17 mouse cellular contexts compared by ENCODE assay signal in genomic region chr7:143475876-143476275, GRCm38 (mm10). TPM values are rescaled to one million over a fixed set of nuclear protein-coding genes. Genes with fewer than 3 reads are reported as not detected.
DNase-seq lines count a peak whose midpoint lies in the region; ATAC-seq and TF ChIP-seq lines count a peak whose summit lies in the region.
"Had no signal": no experiment of that assay in that cellular context is flagged by ENCODE, and none has a peak within 500 bp of the region (broad histone marks: within the 10 kb centered on the region; RNA-seq: fewer than 3 reads in every experiment).

No protein-coding gene starts in this region.

- no peak for TF ChIP-seq POLR2A in small intestine, adult 2 months (IDR thresholded peaks at IDR 0.05; ENCODE audit: low read depth, low read length)

- DNase-seq in adrenal gland, adult (ENCODE audit: inconsistent age in 2 of 2, low spot score in 1 of 2), result peak; percentile 55 to 75
- DNase-seq in adrenal gland, postnatal 4 days (ENCODE audit: low spot score in 2 of 2), result no peak
- peak; percentile 44 for DNase-seq in adrenal gland, postnatal 25 days
- DNase-seq in kidney, postnatal 0 days (ENCODE audit: low spot score), result no peak
- no peak for DNase-seq in layer of hippocampus, postnatal 25 days (ENCODE audit: extremely low spot score in 1 of 2, low spot score in 1 of 2)
- no peak for DNase-seq in T-cell, adult 2 months (ENCODE audit: low spot score)
- DNase-seq: cerebellum, postnatal 25 days; right cerebral cortex, postnatal 4 days had no signal

- no peak overlapping the region for H3K9ac ChIP-seq in kidney, postnatal 0 days (ENCODE audit: low read depth, low read length)
- H3K9ac ChIP-seq: forebrain, embryonic 12.5 days; liver, embryonic 14.5 days had no signal

- H3K4me3 ChIP-seq in kidney, postnatal 0 days (replicated peaks; ENCODE audit: low read depth, low read length), result no peak overlapping the region
- peak overlapping the region; percentile 25 for H3K4me3 ChIP-seq in small intestine, adult 2 months (ENCODE audit: low read depth, low read length)
- H3K4me3 ChIP-seq: forebrain, embryonic 12.5 days; myocyte had no signal

- peak; percentile 72 for ATAC-seq in kidney, postnatal 0 days (replicated peaks; ENCODE audit: low FRiP score, low read depth)
- ATAC-seq in monocyte, adult 5-6 weeks (replicated peaks; ENCODE audit: insufficient number of reproducible peaks, low FRiP score, low TSS enrichment, poor library complexity, severe bottlenecking), result no peak

- peak overlapping the region; percentile 50; the same call in 1 of the 2 replicates for H3K27ac ChIP-seq in kidney, postnatal 0 days
- peak overlapping the region; percentile 56 for H3K27ac ChIP-seq in small intestine, adult 2 months (ENCODE audit: insufficient read depth, low read depth, low read length)
- H3K27ac ChIP-seq: forebrain, embryonic 12.5 days; liver, embryonic 14.5 days had no signal

- H3K27me3 ChIP-seq in kidney, postnatal 0 days (ENCODE audit: insufficient read depth, low read length), result no peaks in the 10 kb centered on the region
- H3K27me3 ChIP-seq in small intestine, adult 2 months (ENCODE audit: control insufficient read depth, insufficient read depth, low read length), result peaks cover 3% of the 10 kb centered on the region; the same call in 1 of the 2 replicates

- WGBS in kidney, postnatal 0 days, result 57% methylated on average over 11 of the region's 11 CpGs
- WGBS in small intestine, adult 2 months, result 25% methylated on average over 11 of the region's 11 CpGs

- H3K36me3 ChIP-seq in kidney, postnatal 0 days (ENCODE audit: insufficient read depth, low read length), result no peaks in the 10 kb centered on the region
- H3K36me3 ChIP-seq in small intestine, adult 2 months (ENCODE audit: control insufficient read depth, insufficient read depth, low read length), result no peaks in the 10 kb centered on the region
- H3K36me3 ChIP-seq: forebrain, embryonic 12.5 days had no signal

- no peak overlapping the region for H3K4me2 ChIP-seq in kidney, postnatal 0 days (ENCODE audit: low read length)
- H3K4me2 ChIP-seq: forebrain, embryonic 12.5 days had no signal

- no peaks in the 10 kb centered on the region for H3K4me1 ChIP-seq in kidney, postnatal 0 days (replicated peaks; ENCODE audit: insufficient read depth, low read length)
- H3K4me1 ChIP-seq in small intestine, adult 2 months (ENCODE audit: control insufficient read depth, insufficient read depth, insufficient read length, low read length), result peaks cover 28% of the 10 kb centered on the region
- H3K4me1 ChIP-seq: forebrain, embryonic 12.5 days had no signal

- no peak for TF ChIP-seq CTCF in kidney, postnatal 0 days (IDR thresholded peaks at IDR 0.05; ENCODE audit: low read depth)
- TF ChIP-seq CTCF in small intestine, adult 2 months (IDR thresholded peaks at IDR 0.05; ENCODE audit: extremely low read depth, insufficient read length, insufficient replicate concordance, low read depth, low read length), result no peak

- no peaks in the 10 kb centered on the region for H3K9me3 ChIP-seq in kidney, postnatal 0 days (replicated peaks; ENCODE audit: low read length)
- H3K9me3 ChIP-seq: forebrain, embryonic 12.5 days had no signal

RNA-seq across cellular contexts. Expression of gene Slc22a18, which starts 2.3 kb away (rescaled TPM):
- 1 to 10 TPM; 5.5 to 7.0 TPM for total RNA-seq in adrenal gland, postnatal 4 days (2021)
- total RNA-seq in adrenal gland, postnatal 25 days (2021), result 1.2 and 1.4 TPM in 2 replicates
- 22.1 and 22.7 TPM in 2 replicates for polyA plus RNA-seq in kidney, postnatal 0 days (2015; fragmentation: Nextera tagmentation; extraction: Ambion mirVana)
- polyA plus RNA-seq in small intestine, adult 2 months (2012; rRNA removed), result 249 and 251 TPM in 2 replicates
- under 1 TPM in 1 of 2 experiments, not detected in 1; 0.20 TPM for total RNA-seq in layer of hippocampus, postnatal 25 days (2021)
- 1.3 TPM in 1 of 3 replicates, not detected in the others for total RNA-seq in monocyte, adult 5-6 weeks (2017)

RNA-seq across cellular contexts. Expression of gene Cdkn1c, which starts 15.0 kb away (rescaled TPM):
- total RNA-seq in adrenal gland, postnatal 4 days (2021), result 1,000 to 10,000 TPM; 1,384 to 1,531 TPM
- 669 and 905 TPM in 2 replicates for total RNA-seq in adrenal gland, postnatal 25 days (2021)
- 498 and 594 TPM in 2 replicates for polyA plus RNA-seq in kidney, postnatal 0 days (2015; fragmentation: Nextera tagmentation; extraction: Ambion mirVana)
- 8.7 and 9.6 TPM in 2 replicates for polyA plus RNA-seq in small intestine, adult 2 months (2012; rRNA removed)
- 1 to 10 TPM; 6.8 to 8.7 TPM for total RNA-seq in layer of hippocampus, postnatal 25 days (2021)
- 3.5 to 20.8 TPM (median 3.8 TPM) in 3 replicates for total RNA-seq in monocyte, adult 5-6 weeks (2017)

RNA-seq across cellular contexts. Expression of gene Phlda2, which starts 27.1 kb away (rescaled TPM):
- 1 to 10 TPM; 2.9 to 5.6 TPM for total RNA-seq in adrenal gland, postnatal 4 days (2021)
- 1.8 and 2.7 TPM in 2 replicates for total RNA-seq in adrenal gland, postnatal 25 days (2021)
- polyA plus RNA-seq in kidney, postnatal 0 days (2015; fragmentation: Nextera tagmentation; extraction: Ambion mirVana), result 23.8 and 23.9 TPM in 2 replicates
- polyA plus RNA-seq in small intestine, adult 2 months (2012; rRNA removed), result 2.5 and 5.0 TPM in 2 replicates
- total RNA-seq in layer of hippocampus, postnatal 25 days (2021), result not detected
- not detected in 3 replicates for total RNA-seq in monocyte, adult 5-6 weeks (2017)
- total RNA-seq: gastrocnemius, adult 18-20 months; heart, postnatal 25 days; left cerebral cortex, postnatal 10 days; megakaryocyte, adult 5-6 weeks had no signal
- polyA plus RNA-seq: myocyte had no signal

Comparison
In these comparisons a context has a peak if more than half of its experiments do, and no peak if none do; other contexts are left out.
1. DNase-seq: peak in adrenal gland, adult (2 of 2) and adrenal gland, postnatal 25 days (single experiment); none in adrenal gland, postnatal 4 days (0 of 2), kidney, postnatal 0 days (single experiment), layer of hippocampus, postnatal 25 days (0 of 2) and T-cell, adult 2 months (single experiment).
2. RNA of gene Cdkn1c, which starts 15.0 kb away (total RNA-seq): 1,384 to 1,531 TPM in adrenal gland, postnatal 4 days and 669 to 905 TPM in adrenal gland, postnatal 25 days; 6.8 to 8.7 TPM in layer of hippocampus, postnatal 25 days and 3.5 to 20.8 TPM in monocyte, adult 5-6 weeks; every median in the first group is over 10 times any median in the second.